Mouse (Mus musculus): ENCODE measurements around the gene Nepn. TPM values are rescaled to one million over a fixed set of nuclear protein-coding genes. Genes with fewer than 3 reads are reported as not detected.
A peak's percentile ranks its signal among the peaks of the same experiment; 100 is the strongest.

Nepn gene
- total RNA-seq, 2 experiments from 2014 or later, result not detected

DNA sequence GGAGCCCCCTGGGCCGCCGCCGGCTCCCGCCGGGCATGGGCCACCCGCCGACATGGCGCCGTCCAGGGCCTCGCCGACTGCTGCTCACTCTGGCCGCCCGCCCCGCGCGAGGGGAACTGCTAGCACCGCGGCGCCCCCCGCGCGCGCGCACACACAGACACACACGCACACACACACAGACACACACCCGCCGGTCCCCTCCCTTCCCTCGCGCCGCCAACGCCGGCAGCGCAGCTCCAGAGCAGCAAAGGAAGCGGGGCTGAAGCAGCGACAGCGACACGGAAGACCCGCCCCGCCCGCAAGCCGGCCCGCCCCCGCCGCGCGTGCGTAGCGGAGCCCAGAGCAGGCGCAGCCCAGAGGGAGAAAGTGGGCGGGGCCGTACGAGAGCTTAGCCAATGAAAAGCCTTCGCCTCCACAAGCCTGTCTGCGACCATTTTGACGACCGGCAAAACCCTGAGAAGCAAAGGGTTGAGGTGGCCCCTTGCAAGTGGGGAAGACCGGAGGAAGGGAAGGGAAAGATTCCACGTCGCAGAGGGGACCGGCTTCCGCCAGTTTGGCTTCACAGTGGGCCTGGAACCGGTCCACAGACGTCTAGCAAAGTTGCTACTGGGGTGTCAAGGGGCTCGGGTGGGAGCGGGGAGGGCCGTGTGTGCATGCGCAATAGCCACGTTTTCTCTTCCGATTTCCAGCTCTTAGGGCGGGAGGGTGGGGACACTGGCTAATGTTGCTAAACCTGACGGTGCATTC, 6.8 kb upstream of the Nepn start, which contains the start of gene Gopc:
Gene Gopc, minus strand, starts transcription at position 280 of the 747 bp plus-strand sequence.
- H3K4me3 ChIP-seq, result peak within 1 kb of the TSS; percentile 73
- DNase-seq (ENCODE audit: extremely low spot score in 1 of 2, low spot score in 2 of 2), result peak; percentile 96 to 98
- H3K27ac ChIP-seq, result peak within 1 kb of the TSS; percentile 97
- intact Hi-C loops (cut with DNase I), result loop anchor here (1.0 kb wide), 1 partner anchor 35 kb away; the partner anchor contains the start of gene Nus1
- TF ChIP-seq CTCF (IDR thresholded peaks at IDR 0.05), result no peak

DNA sequence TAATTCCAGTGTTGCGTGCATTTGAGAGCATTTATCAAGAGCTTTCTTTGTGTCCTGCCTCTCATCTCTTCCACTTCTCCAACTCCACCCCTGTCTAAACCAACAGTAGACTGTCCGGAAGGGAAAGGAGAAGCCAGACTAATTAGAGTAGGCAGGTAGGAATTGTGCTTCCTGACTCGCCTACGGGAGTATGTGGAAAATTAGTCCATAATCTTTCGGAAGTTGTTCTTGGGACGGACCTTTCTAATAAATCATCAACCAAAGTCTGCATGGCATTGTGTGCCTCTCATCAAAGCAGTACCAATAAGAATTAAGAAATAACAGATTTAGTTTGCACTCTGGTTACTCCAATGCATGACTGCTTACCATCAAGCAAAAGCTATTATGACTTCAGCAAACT, 5.8 kb upstream of the Nepn start:
- H3K4me3 ChIP-seq, result peak overlapping the region; percentile 73
- no peak for DNase-seq (ENCODE audit: extremely low spot score in 1 of 2, low spot score in 2 of 2)
- H3K27ac ChIP-seq, result peak overlapping the region; percentile 97; the same call in 1 of the 2 replicates
- intact Hi-C loops (cut with DNase I), result no loop called here
- TF ChIP-seq CTCF (IDR thresholded peaks at IDR 0.05), result no peak

DNA sequence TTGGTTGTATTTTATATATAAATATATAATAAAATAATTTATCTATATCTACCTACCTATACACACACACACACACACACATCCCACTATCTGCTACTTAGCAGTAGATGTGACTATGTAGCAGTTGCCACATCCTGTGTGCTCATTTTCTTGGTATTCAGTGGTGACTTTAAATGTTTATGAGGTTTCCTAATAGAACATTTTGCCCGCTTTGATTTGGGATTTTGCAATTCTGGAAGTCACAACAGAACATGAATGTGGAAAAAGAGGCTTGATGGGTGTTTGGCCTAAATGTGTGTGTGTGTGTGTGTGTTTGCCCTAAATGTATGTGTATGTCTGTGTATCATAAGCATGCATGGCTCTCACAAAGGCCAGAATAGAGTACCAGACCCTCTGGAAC, 5.2 kb upstream of the Nepn start:
- intact Hi-C loops (cut with DNase I), result no loop called here
- Histone ChIP-seq H3K4me3 (no peak overlapping the region), H3K27ac (no peak overlapping the region)
- no peak for DNase-seq (ENCODE audit: extremely low spot score in 1 of 2, low spot score in 2 of 2)
- TF ChIP-seq CTCF (IDR thresholded peaks at IDR 0.05), result no peak

DNA sequence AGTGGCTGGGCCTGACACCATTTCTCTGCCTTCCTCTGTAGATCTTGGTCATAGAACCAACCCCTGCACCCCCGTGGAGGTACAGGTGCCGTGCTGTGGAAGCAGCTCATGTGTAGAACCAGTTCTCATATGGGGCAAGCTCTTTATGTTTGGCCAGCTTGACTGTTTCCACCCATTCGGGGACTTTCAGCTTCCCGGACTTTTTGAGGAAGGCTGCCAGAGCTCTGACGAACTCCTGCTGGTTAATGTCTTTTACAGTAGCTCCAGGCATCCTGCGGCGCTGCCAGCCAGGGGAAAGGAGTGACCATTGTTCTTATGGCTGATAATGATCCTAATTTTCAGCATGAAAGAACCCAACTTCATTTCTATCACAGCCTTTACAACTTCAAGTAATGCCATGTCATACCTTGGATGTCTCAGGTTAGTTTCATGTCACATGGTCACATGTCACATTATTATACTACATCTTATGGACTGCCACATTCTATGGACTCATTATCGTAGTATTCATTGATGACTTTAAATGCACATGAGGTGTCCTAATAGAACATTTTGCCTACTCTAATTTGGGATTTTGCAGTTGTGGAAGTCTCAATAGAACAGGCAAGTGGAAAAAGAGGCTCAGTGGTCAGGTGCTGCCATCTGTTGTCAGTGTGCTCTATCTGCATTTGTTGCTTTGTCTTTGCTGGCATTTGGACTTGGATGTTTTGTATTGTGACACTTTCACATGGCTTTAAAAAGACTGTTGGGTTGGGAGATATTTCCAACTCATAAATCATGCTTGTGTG, 3.8 kb upstream of the Nepn start:
- DNase-seq (ENCODE audit: extremely low spot score in 1 of 2, low spot score in 2 of 2), result peak; percentile 35 to 44
- H3K27ac ChIP-seq, result no peak overlapping the region
- intact Hi-C loops (cut with DNase I), result loop anchor here (1.0 to 5.0 kb wide), 4 partner anchors 152 to 594 kb away; partner anchors contain the start of gene Dcbld1
- H3K4me3 ChIP-seq, result no peak overlapping the region
- TF ChIP-seq CTCF (IDR thresholded peaks at IDR 0.05), result peak; percentile 97

DNA sequence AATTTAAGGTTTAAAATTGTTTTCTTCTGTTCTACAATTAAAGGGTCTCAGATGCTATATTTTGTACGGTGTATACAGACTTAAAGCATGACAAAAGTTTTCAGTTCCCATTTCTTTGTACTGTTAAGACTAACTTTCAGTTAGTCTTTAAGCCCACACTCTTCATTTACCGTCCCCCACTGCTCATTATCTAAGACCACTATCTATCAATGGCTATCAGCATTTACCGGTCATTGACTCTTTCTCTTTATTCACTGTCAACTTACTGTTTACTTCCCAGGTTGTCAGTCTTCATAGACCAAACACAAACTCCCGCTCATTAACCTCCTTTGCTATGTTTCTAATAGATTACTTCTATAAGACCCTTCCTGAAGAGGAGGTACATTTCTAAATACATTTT, 1.6 kb upstream of the Nepn start:
- Histone ChIP-seq H3K4me3 (no peak overlapping the region), H3K27ac (no peak overlapping the region)
- DNase-seq (ENCODE audit: extremely low spot score in 1 of 2, low spot score in 2 of 2), result no peak
- TF ChIP-seq CTCF (IDR thresholded peaks at IDR 0.05), result no peak
- intact Hi-C loops (cut with DNase I), result loop anchor here (5.0 kb wide), 1 partner anchor 280 kb away; no protein-coding TSS in a partner anchor

DNA sequence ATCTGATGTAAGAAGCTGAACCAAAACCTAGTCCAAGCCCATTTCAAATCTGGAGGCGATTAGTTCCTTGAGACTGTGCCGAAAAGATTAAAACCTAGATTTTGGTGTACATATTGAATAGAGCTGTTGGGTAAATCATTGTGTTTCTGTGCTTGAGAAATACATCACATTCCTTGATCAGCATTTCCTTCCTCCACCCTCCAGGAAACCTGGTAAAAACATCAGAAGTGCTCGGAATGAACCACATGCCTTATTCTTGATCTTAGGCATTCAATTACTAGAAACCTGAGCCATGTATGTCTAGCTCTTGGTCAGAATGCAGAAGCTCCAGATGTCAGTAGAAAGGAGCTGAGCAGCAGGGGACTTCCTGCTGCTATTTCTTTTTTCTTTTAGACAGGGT, 666 bp downstream of the Nepn start:
- DNase-seq (ENCODE audit: extremely low spot score in 1 of 2, low spot score in 2 of 2), result no peak
- no peak for TF ChIP-seq CTCF (IDR thresholded peaks at IDR 0.05)
- intact Hi-C loops (cut with DNase I), result loop anchor here (5.0 kb wide), 1 partner anchor 282 kb away; no protein-coding TSS in a partner anchor
- no peak overlapping the region for H3K4me3 ChIP-seq
- H3K27ac ChIP-seq, result no peak overlapping the region

DNA sequence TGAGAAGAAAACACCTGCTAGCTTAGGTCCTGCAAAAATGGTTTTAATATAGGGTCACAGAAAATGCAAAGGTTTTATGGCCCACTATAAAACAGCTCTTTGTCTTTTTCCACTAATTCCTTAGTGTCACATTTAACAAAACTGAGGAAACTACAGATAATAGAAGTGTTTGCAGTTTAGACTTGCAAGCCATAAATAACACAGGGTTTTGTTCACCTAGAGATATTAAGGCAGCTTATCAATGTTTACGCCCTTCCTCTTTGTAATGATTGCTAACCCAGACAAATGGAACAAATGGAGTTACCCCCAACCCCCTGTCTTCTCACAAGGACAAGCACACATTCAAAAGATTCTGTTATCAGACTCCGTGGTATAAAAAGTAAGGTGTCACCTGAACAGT, 2.4 kb downstream of the Nepn start:
- TF ChIP-seq CTCF (IDR thresholded peaks at IDR 0.05), result no peak
- Histone ChIP-seq H3K27ac (no peak overlapping the region), H3K4me3 (no peak overlapping the region)
- intact Hi-C loops (cut with DNase I), result no loop called here
- DNase-seq (ENCODE audit: extremely low spot score in 1 of 2, low spot score in 2 of 2), result no peak

DNA sequence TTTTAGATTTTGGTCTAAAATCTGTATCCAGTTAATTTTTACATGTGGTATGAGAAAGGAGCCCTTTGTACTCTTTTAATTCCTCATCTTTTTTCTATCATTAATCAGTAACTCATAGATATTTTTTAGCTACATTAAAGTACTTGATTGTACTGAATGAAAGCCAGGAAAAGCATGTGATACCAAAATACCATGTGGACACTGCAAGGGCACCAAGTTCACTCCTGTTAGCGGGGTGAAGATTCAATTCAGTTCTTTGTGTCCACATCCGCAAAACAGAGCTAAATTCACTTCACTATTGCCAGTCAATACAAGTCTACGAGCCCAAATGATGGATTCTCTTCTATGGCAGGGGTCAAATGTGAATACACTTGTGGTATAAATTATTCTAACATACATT, 7.9 kb downstream of the Nepn start:
- no peak overlapping the region for H3K27ac ChIP-seq
- TF ChIP-seq CTCF (IDR thresholded peaks at IDR 0.05), result no peak
- no peak for DNase-seq (ENCODE audit: extremely low spot score in 1 of 2, low spot score in 2 of 2)
- H3K4me3 ChIP-seq, result no peak overlapping the region
- intact Hi-C loops (cut with DNase I), result no loop called here

DNA sequence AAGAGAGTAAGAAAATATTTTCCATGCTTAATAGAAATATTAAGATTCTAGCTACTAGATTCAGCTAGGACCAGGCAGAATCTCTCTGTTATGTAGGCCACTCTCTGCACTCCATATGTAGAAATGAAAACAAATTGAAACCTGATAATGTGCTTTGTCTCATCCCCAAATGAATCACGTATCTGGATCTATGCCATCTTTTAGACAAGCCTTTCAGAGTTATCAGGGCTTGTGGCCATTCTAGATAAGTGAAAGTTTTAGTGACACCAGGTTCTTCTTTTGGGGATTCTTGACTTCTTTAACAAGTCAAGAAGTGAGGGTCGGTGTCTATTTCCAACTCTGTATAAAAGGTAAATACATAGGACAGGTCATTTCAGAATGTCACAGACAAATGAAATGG, 9.9 kb downstream of the Nepn start:
- intact Hi-C loops (cut with DNase I), result no loop called here
- no peak for DNase-seq (ENCODE audit: extremely low spot score in 1 of 2, low spot score in 2 of 2)
- Histone ChIP-seq H3K27ac (no peak overlapping the region), H3K4me3 (no peak overlapping the region)
- TF ChIP-seq CTCF (IDR thresholded peaks at IDR 0.05), result no peak

DNA sequence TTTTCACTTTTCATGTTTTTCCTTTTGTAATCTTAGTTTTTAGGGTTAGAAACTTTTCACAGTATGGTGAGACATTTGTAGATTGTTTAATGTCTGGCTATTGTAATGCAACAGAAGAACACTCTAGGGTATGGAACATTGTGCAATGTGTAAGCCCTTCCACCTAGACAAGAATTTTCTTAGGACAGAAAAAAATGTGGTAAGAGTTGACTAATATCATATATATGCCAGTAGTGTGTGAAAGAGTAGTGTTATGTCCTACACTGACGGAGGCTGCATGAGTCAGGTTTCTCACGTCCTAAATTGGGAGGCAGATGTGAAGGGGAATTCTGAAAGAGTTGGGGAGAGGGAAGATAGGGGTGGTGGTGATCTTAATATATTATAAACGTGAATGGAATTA, 10.9 kb downstream of the Nepn start:
- no peak for TF ChIP-seq CTCF (IDR thresholded peaks at IDR 0.05)
- intact Hi-C loops (cut with DNase I), result no loop called here
- H3K4me3 ChIP-seq, result no peak overlapping the region
- no peak for DNase-seq (ENCODE audit: extremely low spot score in 1 of 2, low spot score in 2 of 2)
- H3K27ac ChIP-seq, result no peak overlapping the region

DNA sequence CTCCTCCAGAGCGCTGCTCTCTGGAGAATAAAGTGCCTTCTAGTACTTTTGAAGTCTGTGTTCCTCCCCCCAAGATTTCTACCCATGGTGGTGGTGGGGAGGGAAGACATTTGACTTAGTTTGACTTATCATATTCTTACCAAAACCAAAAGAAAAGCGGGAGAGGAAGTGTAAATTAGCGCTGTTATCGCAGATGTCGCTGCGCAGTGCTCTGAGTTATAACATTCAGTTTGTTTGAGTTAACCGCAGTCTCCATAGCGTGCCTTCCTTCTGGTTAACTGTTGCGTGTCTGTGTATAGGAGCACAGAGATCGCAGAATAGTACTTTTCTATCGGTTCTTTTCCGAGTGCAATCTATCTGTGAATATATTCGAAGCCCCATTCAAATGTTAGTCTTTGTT, 16.4 kb downstream of the Nepn start:
- no peak for TF ChIP-seq CTCF (IDR thresholded peaks at IDR 0.05)

DNA sequence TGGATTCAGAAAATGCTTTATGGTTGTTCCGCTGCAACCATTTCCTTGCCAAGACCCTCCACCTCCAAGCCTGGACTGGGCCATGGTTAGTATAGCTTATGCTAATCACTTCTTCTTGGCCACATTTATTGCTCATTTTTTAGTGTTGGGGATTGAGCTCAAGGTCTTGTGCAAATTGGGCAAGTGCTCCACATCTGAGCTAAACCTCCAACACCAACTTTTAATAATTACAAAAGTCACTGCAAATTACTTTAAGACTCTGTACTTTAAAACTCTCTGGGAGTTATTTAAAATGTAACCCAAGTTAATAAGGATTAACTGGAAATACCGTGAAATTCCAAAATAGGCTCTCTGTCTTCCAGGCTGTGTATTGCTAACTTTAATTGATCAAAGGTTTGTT, 18.8 kb downstream of the Nepn start:
- TF ChIP-seq CTCF (IDR thresholded peaks at IDR 0.05), result no peak
- Histone ChIP-seq H3K27ac (no peak overlapping the region), H3K4me3 (no peak overlapping the region)
- intact Hi-C loops (cut with DNase I), result no loop called here
- DNase-seq (ENCODE audit: extremely low spot score in 1 of 2, low spot score in 2 of 2), result no peak

More for the DNA sequence above, 16.4 kb downstream of the Nepn start:
- no peak for DNase-seq (ENCODE audit: extremely low spot score in 1 of 2, low spot score in 2 of 2)
- Histone ChIP-seq H3K27ac (no peak overlapping the region), H3K4me3 (no peak overlapping the region)
- intact Hi-C loops (cut with DNase I), result no loop called here
